Mouse (Mus musculus) liver, adult 2 months (tissue): ENCODE data around the gene Gm17783.

Source experiments
- CTCF ChIP-seq: fragments of 200-500 bp; IDR thresholded peaks from 2 replicates; pipeline ENCODE4 v1.5.1; 2011; ENCODE audit warnings: low read depth, low read length, control low read depth
- POLR2A ChIP-seq: fragments of 200-500 bp; IDR thresholded peaks from 2 replicates; pipeline ENCODE4 v1.6.1; 2011; ENCODE audit warnings: low read length, control low read depth; ENCODE audit not compliant: insufficient read depth; ENCODE audit errors: extremely low read depth

DNA sequence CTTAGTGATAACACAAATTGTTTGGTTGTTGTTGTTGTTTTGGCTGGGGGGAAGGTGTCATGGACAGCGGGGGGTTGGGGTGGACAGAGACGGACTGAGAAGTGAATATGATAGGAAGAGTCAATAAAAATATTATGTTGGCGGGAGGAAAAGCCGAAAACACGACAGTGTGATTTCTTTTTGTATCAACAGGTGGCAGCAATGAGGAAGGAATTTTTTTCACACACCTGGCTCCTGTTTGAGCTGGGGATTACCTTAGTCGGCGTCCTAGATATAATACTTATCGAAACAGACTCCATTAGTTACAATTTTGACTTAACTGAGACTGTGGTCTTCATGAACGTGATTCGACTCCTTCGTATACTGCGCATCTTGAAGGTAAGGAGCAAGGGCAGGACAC is 48.0 kb upstream of the Gm17783 start:
- TF ChIP-seq CTCF (no peak), POLR2A (no peak)
